Mouse (Mus musculus): ENCODE measurements at regions not wholly inside any gene's neighbourhood (a gene's known extent, or its start where the extent isn't known, plus 50 kb on each side); places are given as distances from the start of the nearest gene placed in this dataset.
"Not testable (repeated sequence)": the region's sequence is repeated elsewhere in the genome, so short reads cannot be mapped to it uniquely, and the experiment has no call there.

GRCm38 (mm10) chr6:3201507-3201906 lies 197.9 kb downstream of the Samd9l start:
- peak; percentile 88 for DNase-seq (ENCODE audit: extremely low spot score, low spot score)

- no peak for DNase-seq (ENCODE audit: extremely low spot score, low spot score)
Measured at GRCm38 (mm10) chr6:3201107-3201506, 198.3 kb downstream of the Samd9l start.

GRCm38 (mm10) chr6:3200586-3200985 lies 198.8 kb downstream of the Samd9l start:
- DNase-seq (ENCODE audit: extremely low spot score, low spot score), result peak; percentile 96

GRCm38 (mm10) chr6:3192424-3192820 lies 206.9 kb downstream of the Samd9l start:
- not testable (repeated sequence) for DNase-seq (ENCODE audit: extremely low spot score, low spot score)

GRCm38 (mm10) chr6:3191695-3192423 lies 207.5 kb downstream of the Samd9l start:
- DNase-seq (ENCODE audit: extremely low spot score, low spot score), result not testable (repeated sequence)

DNA sequence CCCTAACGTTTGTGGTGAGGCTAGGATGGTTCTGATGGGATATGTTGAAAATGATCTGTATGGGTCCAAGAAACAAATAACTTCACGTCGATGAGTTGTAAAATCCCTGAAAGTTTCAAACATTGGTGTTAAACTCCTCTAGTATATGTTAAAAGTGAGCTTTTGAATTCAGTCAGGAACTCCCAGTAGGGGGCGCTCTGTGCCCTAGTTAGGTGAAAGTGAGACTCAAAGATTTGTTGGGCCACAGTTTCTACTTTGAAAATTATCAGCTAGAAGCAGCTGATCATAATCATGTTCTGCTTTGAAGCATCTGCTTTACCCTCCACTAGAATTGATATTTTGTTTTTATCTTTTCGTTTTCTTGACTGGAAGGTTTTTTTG lies 215.6 kb downstream of the Samd9l start:
- peak; percentile 43 for DNase-seq (ENCODE audit: extremely low spot score, low spot score)

GRCm38 (mm10) chr6:3182889-3183818 lies 216.2 kb downstream of the Samd9l start:
- peak; percentile 31 for DNase-seq (ENCODE audit: extremely low spot score, low spot score)

DNA sequence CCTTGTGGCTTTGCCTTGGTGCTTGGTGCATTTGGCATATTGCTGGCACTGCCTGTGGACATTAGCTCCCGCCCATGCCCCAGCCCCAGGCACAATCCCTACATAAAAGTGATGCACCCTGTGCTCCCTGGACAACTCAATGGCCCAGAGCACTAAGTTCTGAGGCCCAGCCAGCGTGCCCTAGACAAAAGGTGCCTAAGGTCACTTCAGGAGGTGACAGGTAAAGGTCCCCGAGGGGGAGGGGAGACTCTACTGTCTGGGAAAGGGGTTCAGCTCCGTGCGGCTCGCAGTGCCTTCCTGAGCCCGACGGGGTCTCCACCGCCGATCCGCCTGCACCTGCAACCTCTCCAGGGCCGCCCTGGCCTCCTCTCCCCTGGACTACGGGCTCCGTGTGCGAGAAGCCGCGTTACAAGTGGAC lies 216.9 kb downstream of the Samd9l start:
- not testable (repeated sequence) for DNase-seq (ENCODE audit: extremely low spot score, low spot score)

DNA sequence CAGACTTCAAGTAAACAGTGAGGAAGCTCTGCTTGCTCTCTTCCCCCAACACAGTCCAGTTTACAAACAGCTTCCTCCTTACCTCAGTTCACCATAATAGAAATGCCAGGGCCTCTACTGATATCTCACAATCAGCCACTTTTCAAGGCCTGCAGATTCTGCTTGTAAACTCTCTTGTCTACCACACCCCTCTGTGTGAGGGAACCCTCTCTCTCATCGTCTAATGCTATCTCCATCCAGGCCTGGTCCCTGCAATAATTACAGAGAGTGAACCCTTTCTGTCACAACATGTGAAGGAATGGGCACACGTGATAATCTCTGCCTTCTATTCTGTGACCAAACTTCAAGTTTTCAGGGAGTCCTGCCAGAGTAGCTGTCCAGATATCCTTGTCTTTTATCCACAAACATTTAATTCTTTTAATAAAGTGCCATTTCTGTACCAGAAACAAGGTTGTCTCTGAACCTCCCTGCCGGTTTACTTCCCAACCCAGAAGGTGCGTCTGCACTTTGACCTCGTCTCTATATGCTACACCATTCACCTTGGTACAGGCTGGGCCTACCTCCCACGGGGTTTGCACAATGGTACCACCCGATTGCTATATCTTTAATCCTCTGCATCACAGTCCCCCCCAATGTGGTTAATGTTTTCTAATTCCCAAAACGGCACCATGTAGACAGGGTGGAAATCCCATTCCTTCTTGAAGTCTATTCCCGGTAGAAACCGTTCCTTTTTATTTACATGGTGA lies 219.6 kb downstream of the Samd9l start:
- not testable (repeated sequence) for DNase-seq (ENCODE audit: extremely low spot score, low spot score)

DNA sequence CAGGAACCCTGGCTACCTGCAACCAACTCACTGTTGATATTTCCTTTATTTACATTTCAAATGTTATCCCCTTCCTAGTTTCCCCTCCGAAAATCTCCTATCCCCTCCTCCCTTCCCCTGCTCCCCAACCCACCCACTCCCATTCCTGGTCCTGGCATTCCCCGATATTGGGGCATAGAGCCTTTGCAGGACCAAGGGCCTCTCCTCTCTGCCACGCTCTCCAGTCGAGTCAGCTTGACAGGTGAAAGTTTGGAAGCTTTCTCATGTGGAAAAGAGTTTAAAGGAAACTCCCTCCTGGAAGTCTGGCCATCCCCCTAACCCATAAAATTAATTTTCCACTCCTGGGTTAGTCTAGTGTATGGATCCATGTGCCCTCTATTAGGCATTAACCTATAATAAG lies 229.9 kb downstream of the Samd9l start:
- DNase-seq (ENCODE audit: extremely low spot score, low spot score), result not testable (repeated sequence)

- not testable (repeated sequence) for DNase-seq (ENCODE audit: extremely low spot score, low spot score)
Measured at GRCm38 (mm10) chr6:3166149-3166548, 233.2 kb downstream of the Samd9l start.

DNA sequence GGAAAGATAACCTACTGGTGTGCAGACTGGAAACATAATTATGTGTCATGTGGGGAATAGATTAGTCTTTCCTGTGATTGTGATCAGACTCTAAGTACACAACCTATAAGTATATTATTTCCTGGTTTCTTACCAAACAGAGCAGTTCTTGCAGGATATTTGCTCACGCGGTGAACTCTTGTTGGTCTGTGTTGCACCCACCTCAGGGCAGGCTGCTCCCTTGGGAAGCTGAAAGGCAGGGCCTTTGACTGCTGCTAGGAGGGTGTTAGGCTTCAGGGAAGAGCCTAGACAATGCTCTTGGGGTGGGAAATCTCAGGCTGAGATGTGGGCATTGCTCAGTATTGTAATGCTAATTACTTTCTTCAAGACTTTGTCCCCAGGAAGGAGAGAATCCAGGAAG lies 247.5 kb downstream of the Samd9l start:
- DNase-seq (ENCODE audit: extremely low spot score, low spot score), result not testable (repeated sequence)

- DNase-seq (ENCODE audit: extremely low spot score, low spot score), result not testable (repeated sequence)
Measured at GRCm38 (mm10) chr6:3137823-3138222, 261.5 kb downstream of the Samd9l start.

- DNase-seq (ENCODE audit: extremely low spot score, low spot score), result not testable (repeated sequence)
Measured at GRCm38 (mm10) chr6:3133763-3134162, 265.6 kb downstream of the Samd9l start.

DNA sequence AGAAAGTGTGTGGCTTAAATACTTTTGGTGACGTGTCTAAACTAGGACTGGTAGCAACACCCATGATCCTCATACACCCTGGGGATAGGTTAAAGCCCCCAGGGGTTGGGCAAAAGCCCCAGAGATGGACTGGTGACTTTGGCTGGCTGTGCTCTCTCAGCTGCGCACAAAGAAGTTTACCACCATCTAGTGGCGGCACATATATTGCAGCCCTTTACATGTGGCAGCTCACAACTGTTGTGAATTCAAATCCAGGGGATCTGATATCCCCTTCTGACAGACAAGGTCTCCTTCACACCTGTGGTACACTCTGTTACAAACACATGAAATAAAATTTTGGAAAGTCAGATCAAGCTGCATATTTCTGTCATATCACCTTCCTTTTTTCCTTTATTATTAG lies 283.1 kb downstream of the Samd9l start:
- DNase-seq (ENCODE audit: extremely low spot score, low spot score), result not testable (repeated sequence)
